Mouse (Mus musculus): ENCODE measurements around the gene Stxbp5. TPM values are rescaled to one million over a fixed set of nuclear protein-coding genes. Genes with fewer than 3 reads are reported as not detected.
A peak's percentile ranks its signal among the peaks of the same experiment; 100 is the strongest.

The Stxbp5 gene
- polyA plus RNA-seq, 1 experiment from 2014 or later = 3.6 TPM

DNA sequence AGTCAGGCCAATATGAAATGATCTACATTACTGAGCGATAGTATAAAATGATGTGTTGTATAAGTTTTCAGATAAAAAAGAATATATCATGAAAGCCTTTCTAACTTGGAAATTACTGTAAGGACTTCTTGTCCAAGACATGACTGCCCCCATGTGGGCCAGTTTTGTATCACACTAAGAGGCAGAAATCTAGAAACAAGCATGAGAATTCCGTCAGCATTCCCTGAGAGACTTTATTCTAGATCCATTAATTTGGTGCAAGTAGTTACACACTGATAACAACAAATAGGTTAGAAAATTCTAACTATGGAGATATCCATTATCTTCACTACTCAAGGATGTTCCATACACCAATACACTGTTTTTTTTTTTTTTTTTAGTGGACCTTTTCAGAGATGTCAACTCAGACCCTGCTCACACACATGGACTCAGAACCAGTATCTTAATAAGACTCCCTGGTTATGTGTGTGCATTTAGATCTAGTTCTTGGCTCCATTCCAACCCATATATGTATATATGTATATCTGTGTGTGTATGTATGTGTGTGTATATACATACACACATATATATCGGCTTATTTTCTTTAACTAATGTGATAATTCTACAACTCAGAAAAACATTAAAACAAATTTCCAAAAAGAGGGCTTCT lies 145.9 kb downstream of the Stxbp5 start:
- H3K27ac ChIP-seq (ENCODE audit: low read length) = no peak overlapping the region
- H3K9ac ChIP-seq (ENCODE audit: low read length) = no peak overlapping the region
- no peaks in the 10 kb centered on the region for H3K4me1 ChIP-seq (replicated peaks; ENCODE audit: control insufficient read depth, insufficient read depth, low read length)
- no peaks in the 10 kb centered on the region for H3K27me3 ChIP-seq (ENCODE audit: control insufficient read depth, insufficient read depth, low read depth, low read length)
- peaks cover under 1% of the 10 kb centered on the region; the same call in 1 of the 2 replicates for H3K36me3 ChIP-seq (ENCODE audit: control insufficient read depth, insufficient read depth, low read length)
- no peak overlapping the region for H3K4me3 ChIP-seq (ENCODE audit: low read length)
- ATAC-seq (ENCODE audit: low read depth) = no peak
- H3K9me3 ChIP-seq (ENCODE audit: control insufficient read depth, low read length) = no peaks in the 10 kb centered on the region
- WGBS = 38% methylated on average over 3 of the region's 3 CpGs
- no peak overlapping the region for H3K4me2 ChIP-seq (ENCODE audit: low read depth, low read length)

- H3K27ac ChIP-seq (ENCODE audit: low read length) = no peak overlapping the region
- no peaks in the 10 kb centered on the region for H3K27me3 ChIP-seq (ENCODE audit: control insufficient read depth, insufficient read depth, low read depth, low read length)
- H3K9me3 ChIP-seq (ENCODE audit: control insufficient read depth, low read length) = no peaks in the 10 kb centered on the region
- no peaks in the 10 kb centered on the region for H3K36me3 ChIP-seq (ENCODE audit: control insufficient read depth, insufficient read depth, low read length)
- no peak overlapping the region for H3K4me2 ChIP-seq (ENCODE audit: low read depth, low read length)
- H3K9ac ChIP-seq (ENCODE audit: low read length) = no peak overlapping the region
- H3K4me1 ChIP-seq (replicated peaks; ENCODE audit: control insufficient read depth, insufficient read depth, low read length) = no peaks in the 10 kb centered on the region
- no peak overlapping the region for H3K4me3 ChIP-seq (ENCODE audit: low read length)
- no peak for ATAC-seq (ENCODE audit: low read depth)
- WGBS = 59% methylated on average over 3 of the region's 3 CpGs
These were observed 167.0 kb downstream of the Stxbp5 start for GRCm38 (mm10) chr10:9733861-9734260.

- Histone ChIP-seq H3K27ac (ENCODE audit: low read length) (no peak overlapping the region), H3K4me2 (ENCODE audit: low read depth, low read length) (no peak overlapping the region), H3K27me3 (ENCODE audit: control insufficient read depth, insufficient read depth, low read depth, low read length) (no peaks in the 10 kb centered on the region), H3K4me1 (replicated peaks; ENCODE audit: control insufficient read depth, insufficient read depth, low read length) (no peaks in the 10 kb centered on the region), H3K9ac (ENCODE audit: low read length) (no peak overlapping the region), H3K9me3 (ENCODE audit: control insufficient read depth, low read length) (no peaks in the 10 kb centered on the region), H3K36me3 (ENCODE audit: control insufficient read depth, insufficient read depth, low read length) (no peaks in the 10 kb centered on the region), H3K4me3 (ENCODE audit: low read length) (no peak overlapping the region)
- no peak for ATAC-seq (ENCODE audit: low read depth)
- 80% methylated on average over 9 of the region's 9 CpGs for WGBS
These were observed 168.7 kb downstream of the Stxbp5 start for GRCm38 (mm10) chr10:9732065-9732749.

- H3K4me1 ChIP-seq (replicated peaks; ENCODE audit: control insufficient read depth, insufficient read depth, low read length) = no peaks in the 10 kb centered on the region
- no peak overlapping the region for H3K4me3 ChIP-seq (ENCODE audit: low read length)
- peak; percentile 79 for ATAC-seq (ENCODE audit: low read depth)
- H3K27me3 ChIP-seq (ENCODE audit: control insufficient read depth, insufficient read depth, low read depth, low read length) = no peaks in the 10 kb centered on the region
- H3K9ac ChIP-seq (ENCODE audit: low read length) = no peak overlapping the region
- H3K27ac ChIP-seq (ENCODE audit: low read length) = no peak overlapping the region
- H3K36me3 ChIP-seq (ENCODE audit: control insufficient read depth, insufficient read depth, low read length) = no peaks in the 10 kb centered on the region
- no peaks in the 10 kb centered on the region for H3K9me3 ChIP-seq (ENCODE audit: control insufficient read depth, low read length)
- H3K4me2 ChIP-seq (ENCODE audit: low read depth, low read length) = no peak overlapping the region
- WGBS = 66% methylated on average over 10 of the region's 11 CpGs
These were observed 178.2 kb downstream of the Stxbp5 start for GRCm38 (mm10) chr10:9722519-9723303.

- H3K27me3 ChIP-seq (ENCODE audit: control insufficient read depth, insufficient read depth, low read depth, low read length) = no peaks in the 10 kb centered on the region
- H3K27ac ChIP-seq (ENCODE audit: low read length) = no peak overlapping the region
- WGBS = 65% methylated on average over 5 of the region's 5 CpGs
These were observed 180.9 kb downstream of the Stxbp5 start for GRCm38 (mm10) chr10:9720027-9720426.

DNA sequence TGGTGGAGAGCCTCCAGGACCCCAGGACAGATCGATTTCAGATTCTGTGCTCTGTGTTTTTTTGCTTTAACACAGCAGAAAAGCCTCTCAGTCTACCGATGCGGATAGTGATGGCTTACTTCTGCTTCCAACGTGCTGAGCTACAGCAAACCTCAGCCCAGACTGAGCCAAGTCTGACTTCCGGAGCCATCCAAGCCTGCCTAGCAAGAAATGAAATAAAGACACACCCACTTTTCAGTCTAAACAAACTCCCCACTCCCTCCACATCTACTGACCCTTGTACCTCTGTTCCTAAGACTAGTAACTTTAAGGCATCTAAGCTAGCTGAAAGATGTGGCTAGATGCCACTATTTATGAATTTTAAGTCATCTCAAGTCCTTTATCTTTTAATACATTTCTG lies 182.8 kb downstream of the Stxbp5 start:
- no peak overlapping the region for H3K4me2 ChIP-seq (ENCODE audit: low read depth, low read length)
- WGBS = 31% methylated on average over 5 of the region's 5 CpGs
- no peak overlapping the region for H3K4me3 ChIP-seq (ENCODE audit: low read length)
- H3K9me3 ChIP-seq (ENCODE audit: control insufficient read depth, low read length) = no peaks in the 10 kb centered on the region
- H3K27ac ChIP-seq (ENCODE audit: low read length) = no peak overlapping the region
- H3K9ac ChIP-seq (ENCODE audit: low read length) = no peak overlapping the region
- H3K36me3 ChIP-seq (ENCODE audit: control insufficient read depth, insufficient read depth, low read length) = no peaks in the 10 kb centered on the region
- no peaks in the 10 kb centered on the region for H3K27me3 ChIP-seq (ENCODE audit: control insufficient read depth, insufficient read depth, low read depth, low read length)
- ATAC-seq (ENCODE audit: low read depth) = peak; percentile 70
- no peaks in the 10 kb centered on the region for H3K4me1 ChIP-seq (replicated peaks; ENCODE audit: control insufficient read depth, insufficient read depth, low read length)

More at GRCm38 (mm10) chr10:9720027-9720426, 180.9 kb downstream of the Stxbp5 start:
- H3K9ac ChIP-seq (ENCODE audit: low read length) = no peak overlapping the region
- no peak overlapping the region for H3K4me3 ChIP-seq (ENCODE audit: low read length)
- H3K9me3 ChIP-seq (ENCODE audit: control insufficient read depth, low read length) = no peaks in the 10 kb centered on the region
- H3K36me3 ChIP-seq (ENCODE audit: control insufficient read depth, insufficient read depth, low read length) = no peaks in the 10 kb centered on the region
- ATAC-seq (ENCODE audit: low read depth) = no peak
- no peak overlapping the region for H3K4me2 ChIP-seq (ENCODE audit: low read depth, low read length)
- H3K4me1 ChIP-seq (replicated peaks; ENCODE audit: control insufficient read depth, insufficient read depth, low read length) = no peaks in the 10 kb centered on the region

Other genes starting within 250 kb of the Stxbp5 start
- gene Samd5, start 225.9 kb downstream of the Stxbp5 start, polyA plus RNA-seq (2015; fragmentation: Nextera tagmentation; extraction: Ambion mirVana) = 7.6 and 8.9 TPM in 2 replicates